Mouse (Mus musculus) ES-E14 (cell line): ENCODE data around the gene Exph5. TPM values are rescaled to one million over a fixed set of nuclear protein-coding genes. Genes with fewer than 3 reads are reported as not detected.

Source experiments
- DNase-seq: peaks from one replicate; pipeline ENCODE4 v3.0.0-alpha.2; 2013; ENCODE audit warnings: low read depth, low spot score
- H3K27ac ChIP-seq: 2 replicates; pipeline ENCODE4 v1.5.1; 2012; ENCODE audit warnings: low read depth, mild to moderate bottlenecking, low read length, moderate library complexity, mixed read lengths; ENCODE audit not compliant: poor library complexity, insufficient read depth, severe bottlenecking
- H3K36me3 ChIP-seq: 2 replicates; pipeline ENCODE4 v1.6.1; 2012; ENCODE audit warnings: mild to moderate bottlenecking, low read length, moderate library complexity, mixed read lengths; ENCODE audit not compliant: control insufficient read depth, poor library complexity, insufficient read depth, severe bottlenecking
- H3K4me1 ChIP-seq, 2 experiments: fragments of 150-350 bp in 1 of 2; sonication (generic) in 1 of 2; 2 replicates each; pipeline ENCODE4 v1.6.1; 2012; ENCODE audit warnings: low read length in 2 of 2, mild to moderate bottlenecking in 1 of 2, mixed read lengths in 1 of 2; ENCODE audit not compliant: control insufficient read depth in 2 of 2, insufficient read depth in 2 of 2, poor library complexity in 1 of 2
- H3K4me3 ChIP-seq, 2 experiments: fragments of 150-350 bp in 1 of 2; sonication (generic) in 1 of 2; 2 replicates each; pipeline ENCODE4 v1.5.1; 2012; ENCODE audit warnings: low read length in 2 of 2, low read depth in 1 of 2, mild to moderate bottlenecking in 1 of 2, mixed read lengths in 1 of 2; ENCODE audit not compliant: insufficient read depth in 1 of 2, poor library complexity in 1 of 2, severe bottlenecking in 1 of 2
- H3K9ac ChIP-seq: 2 replicates; pipeline ENCODE4 v1.6.1; 2012; ENCODE audit warnings: low read depth, mild to moderate bottlenecking, low read length, mixed read lengths; ENCODE audit not compliant: poor library complexity, insufficient read depth, severe bottlenecking
- H3K9me3 ChIP-seq: fragments of 150-350 bp; sonication (generic); 2 replicates; pipeline ENCODE4 v1.6.1; 2012; ENCODE audit warnings: low read depth, mild to moderate bottlenecking, low read length; ENCODE audit not compliant: control insufficient read depth, insufficient read depth
- CHD2 ChIP-seq: IDR thresholded peaks from 2 replicates; pipeline ENCODE4 v1.6.1; 2014; ENCODE audit warnings: mild to moderate bottlenecking, low read depth, low read length, inconsistent platforms
- HCFC1 ChIP-seq: IDR thresholded peaks from 2 replicates; pipeline ENCODE4 v1.6.1; 2012; ENCODE audit warnings: low read length, inconsistent platforms, borderline replicate concordance; ENCODE audit not compliant: insufficient read depth
- MAFK ChIP-seq: IDR thresholded peaks from 2 replicates; pipeline ENCODE4 v1.6.1; 2014; ENCODE audit warnings: mild to moderate bottlenecking, low read depth, low read length, inconsistent platforms; ENCODE audit not compliant: insufficient read depth
- ZC3H11A ChIP-seq: IDR thresholded peaks from 2 replicates; pipeline ENCODE4 v1.6.1; 2012; ENCODE audit warnings: low read depth, mild to moderate bottlenecking, inconsistent platforms, low read length, borderline replicate concordance
- ZNF384 ChIP-seq: IDR thresholded peaks from 2 replicates; pipeline ENCODE4 v1.6.1; 2012; ENCODE audit warnings: low read depth, low read length, inconsistent platforms
- in situ Hi-C, 2 experiments: fragments of 600-800 bp; cut with MboI; formaldehyde crosslinking; loops; one replicate each; pipeline ENCODE4 v1.15.1; 2025; ENCODE audit warnings: low sequenced_read_pairs in 2 of 2, inconsistent platforms in 1 of 2; ENCODE audit not compliant: unreplicated experiment in 2 of 2
- total RNA-seq: library from RNA; depleted of rRNA; stranded (reverse); fragments of 300-350 nt; gene quantifications from 2 replicates; pipeline ENCODE4 v1.2.3, GENCODE M21; 2012

Exph5 gene
- total RNA-seq, 1 experiment: 0.27 TPM

DNA sequence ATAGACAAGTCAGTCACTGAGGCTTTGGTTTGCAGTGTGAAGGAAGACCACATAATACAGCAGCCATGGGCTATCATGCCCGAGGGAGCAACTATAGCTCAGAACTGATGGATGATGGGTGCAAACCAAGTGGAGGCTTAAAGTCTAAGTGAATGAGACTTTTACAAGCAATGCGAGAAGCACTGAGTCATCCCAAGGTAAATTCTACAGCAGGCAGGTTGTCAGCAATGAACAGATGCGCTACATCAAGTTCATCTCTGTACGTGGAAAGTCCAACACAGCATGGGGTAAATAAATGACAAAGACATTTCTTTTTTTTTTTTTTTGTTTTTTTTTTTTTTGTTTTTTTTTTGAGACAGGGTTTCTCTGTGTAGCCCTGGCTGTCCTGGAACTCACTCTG is 28.8 kb upstream of the Exph5 start:
- DNase-seq: no peak
- no peak for TF ChIP-seq MAFK
- TF ChIP-seq HCFC1: no peak
- TF ChIP-seq ZNF384: peak; percentile 71
- no peak for TF ChIP-seq ZC3H11A
- no peak for TF ChIP-seq CHD2
- no peaks in the 10 kb centered on the region for H3K36me3 ChIP-seq
- H3K4me3 ChIP-seq: no peak overlapping the region
- peaks cover 0 to 2% of the 10 kb centered on the region in 2 experiments; a peak in 2 of 4 replicates for H3K4me1 ChIP-seq
- no peak overlapping the region for H3K27ac ChIP-seq
- no peaks in the 10 kb centered on the region for H3K9me3 ChIP-seq
- no peak overlapping the region for H3K9ac ChIP-seq
- in situ Hi-C loops: loop anchor here in 1 of 2 experiments (25.0 kb wide), 1 partner anchor 115 kb away; the partner anchor contains the start of gene Kdelc2

DNA sequence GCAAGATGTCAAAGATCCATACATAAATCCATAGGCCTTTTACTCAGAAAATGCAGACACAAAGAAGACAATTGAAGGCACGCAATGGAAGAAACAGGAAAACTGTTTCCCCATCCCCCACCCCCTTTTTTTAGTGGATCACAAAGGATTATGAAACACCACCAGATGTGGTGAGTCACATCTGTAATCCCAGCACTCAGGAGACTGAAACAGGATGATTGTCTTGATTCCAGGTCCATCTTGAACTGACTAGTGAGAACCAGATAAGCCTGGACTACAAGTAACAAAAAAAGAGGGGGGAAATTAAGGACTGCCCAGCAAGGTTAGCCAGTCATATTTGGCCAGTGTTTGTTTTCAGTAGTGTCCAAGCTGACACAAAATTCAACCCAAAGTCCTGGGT is 25.1 kb upstream of the Exph5 start:
- TF ChIP-seq CHD2 (no peak), HCFC1 (no peak), MAFK (no peak), ZC3H11A (no peak), ZNF384 (no peak)
- in situ Hi-C loops: no loop called here
- H3K9me3 ChIP-seq: no peaks in the 10 kb centered on the region

DNA sequence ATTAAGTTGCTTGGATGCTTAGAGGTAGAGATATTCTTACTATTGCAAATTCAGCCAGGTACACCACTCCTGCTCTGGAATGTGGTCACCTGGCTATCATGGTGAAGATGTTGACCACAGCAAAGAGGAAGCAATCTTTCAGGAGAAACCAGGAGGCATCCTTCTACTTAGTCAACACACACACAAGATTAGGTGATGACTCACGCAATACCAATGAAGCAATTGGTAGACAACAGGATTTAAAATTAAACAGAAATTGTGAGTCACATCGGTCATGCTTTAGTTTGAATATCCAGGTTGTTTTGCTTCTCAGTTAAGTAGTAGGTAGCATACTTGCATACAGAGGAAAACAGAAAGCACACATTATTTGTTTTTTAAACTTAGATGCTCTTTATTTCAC is 22.5 kb upstream of the Exph5 start:
- H3K4me1 ChIP-seq: no peaks in the 10 kb centered on the region
- no peaks in the 10 kb centered on the region for H3K9me3 ChIP-seq
- in situ Hi-C loops: no loop called here
- H3K9ac ChIP-seq: no peak overlapping the region
- H3K4me3 ChIP-seq: no peak overlapping the region
- no peak for TF ChIP-seq ZC3H11A
- no peak for TF ChIP-seq ZNF384
- no peak for TF ChIP-seq HCFC1
- no peak for TF ChIP-seq MAFK
- TF ChIP-seq CHD2: no peak
- no peak overlapping the region for H3K27ac ChIP-seq
- no peaks in the 10 kb centered on the region for H3K36me3 ChIP-seq
- DNase-seq: no peak

More for the DNA sequence above, 25.1 kb upstream of the Exph5 start:
- DNase-seq: no peak
- H3K27ac ChIP-seq: no peak overlapping the region
- H3K4me1 ChIP-seq: no peaks in the 10 kb centered on the region; a peak in 1 of 4 replicates
- no peaks in the 10 kb centered on the region for H3K36me3 ChIP-seq
- H3K4me3 ChIP-seq: no peak overlapping the region
- H3K9ac ChIP-seq: no peak overlapping the region

DNA sequence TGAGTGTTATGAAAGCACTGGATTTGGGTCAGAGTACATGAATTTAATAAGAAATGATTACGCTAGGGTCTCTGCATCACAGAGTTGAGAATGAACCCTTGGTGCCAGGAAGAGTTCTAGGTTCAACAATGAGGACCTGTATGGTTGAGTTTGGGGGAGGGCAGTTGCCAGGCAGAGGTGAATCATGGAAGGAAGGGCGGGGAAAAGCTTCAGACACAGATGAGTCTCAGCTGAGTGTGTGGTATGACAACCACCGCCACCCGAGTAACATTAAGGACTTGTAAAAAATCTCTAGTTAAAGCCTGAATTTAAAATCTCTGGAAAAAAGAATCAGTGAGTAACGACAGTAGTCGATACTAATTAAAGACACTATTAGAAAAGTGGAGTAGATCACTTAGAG is 14.7 kb upstream of the Exph5 start:
- Histone ChIP-seq H3K27ac (no peak overlapping the region), H3K36me3 (no peaks in the 10 kb centered on the region), H3K4me3 (no peak overlapping the region), H3K9ac (no peak overlapping the region), H3K9me3 (no peaks in the 10 kb centered on the region), H3K4me1 (no peaks in the 10 kb centered on the region)
- no peak for DNase-seq
- in situ Hi-C loops: no loop called here
- TF ChIP-seq MAFK (no peak), ZNF384 (no peak), HCFC1 (no peak), ZC3H11A (no peak), CHD2 (no peak)

DNA sequence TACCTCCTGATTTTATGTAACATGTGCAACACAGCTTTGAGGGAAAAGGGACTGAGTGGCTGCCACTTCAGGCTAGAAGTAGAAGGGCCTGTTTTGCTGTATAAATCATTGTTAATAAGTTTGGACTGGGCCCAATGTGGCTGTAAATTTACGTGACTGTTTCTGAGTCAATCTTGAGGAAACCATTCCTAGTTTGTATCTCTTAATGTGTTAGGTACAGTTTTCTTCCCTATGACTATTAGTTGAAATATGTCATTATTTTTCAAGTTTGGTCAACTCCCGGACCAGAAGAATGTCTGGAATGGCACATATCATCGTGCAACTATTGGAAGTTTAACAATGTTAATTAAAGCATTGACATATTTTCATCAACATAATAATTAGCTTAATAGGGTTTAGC is 11.5 kb upstream of the Exph5 start:
- H3K9me3 ChIP-seq: no peaks in the 10 kb centered on the region

More for the DNA sequence above, 11.5 kb upstream of the Exph5 start:
- Histone ChIP-seq H3K27ac (no peak overlapping the region), H3K4me1 (no peaks in the 10 kb centered on the region), H3K4me3 (no peak overlapping the region), H3K36me3 (no peaks in the 10 kb centered on the region), H3K9ac (no peak overlapping the region)
- in situ Hi-C loops: no loop called here
- TF ChIP-seq CHD2 (no peak), ZC3H11A (no peak), MAFK (no peak)
- no peak for DNase-seq
